Mouse (Mus musculus): ENCODE measurements around the gene Ust.

Gene Ust

DNA sequence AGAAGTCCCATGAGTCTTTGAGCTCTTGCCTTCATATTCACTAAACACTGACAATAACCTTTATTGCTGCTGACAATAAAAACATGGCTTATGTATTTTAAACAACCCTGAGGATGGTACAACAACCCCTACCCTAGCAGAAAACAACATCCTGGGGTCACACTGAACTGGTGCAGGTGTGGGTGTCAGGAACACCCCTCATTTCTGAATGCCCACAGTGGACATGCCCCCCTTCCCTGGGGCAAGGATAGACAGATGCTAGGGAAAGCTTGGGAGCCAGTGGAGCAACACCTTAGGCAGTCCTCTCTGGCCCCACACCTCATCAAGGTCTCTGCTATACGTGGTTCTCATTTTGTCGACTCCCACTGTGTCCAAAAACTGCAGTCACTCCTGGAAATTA lies 343.9 kb downstream of the Ust start:
- DNase-seq (ENCODE audit: low spot score): no peak

GRCm38 (mm10) chr10:8174230-8174629 lies 344.4 kb downstream of the Ust start:
- no peak for DNase-seq (ENCODE audit: low spot score)

DNA sequence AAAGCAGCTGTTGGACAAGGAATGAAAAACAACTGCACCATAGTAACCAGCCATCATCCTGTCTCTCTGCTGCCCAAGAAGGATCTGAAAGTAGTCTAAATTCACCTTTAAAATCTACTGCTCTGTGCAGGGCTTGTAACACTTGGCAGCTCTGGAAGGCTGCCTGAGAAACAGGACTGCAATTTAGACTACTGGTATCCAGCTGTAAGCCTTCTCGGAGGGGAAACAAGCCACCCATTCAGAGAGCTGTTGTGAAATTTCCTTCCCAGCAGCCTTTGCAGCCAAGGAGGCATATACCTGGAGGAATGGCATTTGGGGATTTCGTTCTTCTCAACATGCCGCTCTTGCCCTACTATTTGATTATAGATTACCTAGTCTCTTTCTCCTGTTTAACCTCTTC lies 345.6 kb downstream of the Ust start:
- no peak for DNase-seq (ENCODE audit: low spot score)

DNA sequence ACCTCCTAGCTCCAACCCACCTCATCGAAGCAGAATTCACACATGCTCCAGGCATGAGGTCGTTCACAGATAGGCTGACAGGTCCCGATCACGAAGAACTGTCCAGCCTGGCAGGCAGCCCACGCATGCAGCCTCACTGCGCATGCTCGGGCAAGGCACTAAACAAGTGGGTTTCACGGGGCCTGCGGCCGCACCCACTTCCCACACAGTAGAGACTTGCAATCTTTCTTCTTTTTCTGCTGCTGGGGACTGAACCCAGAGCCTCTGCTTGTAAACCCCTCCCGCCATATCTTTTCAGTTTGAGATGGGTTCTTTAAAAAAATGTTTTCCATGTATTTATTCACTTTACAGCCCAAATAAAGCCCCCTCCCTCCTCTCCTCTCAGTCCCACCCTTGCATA lies 347.1 kb downstream of the Ust start:
- no peak for DNase-seq (ENCODE audit: low spot score)

Data from embryo, embryonic 10 days (tissue).